Mouse (Mus musculus) lung, embryonic 15.5 days (tissue): ENCODE measurements around the gene Fbxo47. TPM values are rescaled to one million over a fixed set of nuclear protein-coding genes. Genes with fewer than 3 reads are reported as not detected.

Experiments
- ATAC-seq: fragments of 200-750 bp; cut with Nextera tagmentation; 2 replicates; pipeline ENCODE4 v1.8.0; 2017; ENCODE audit warnings: moderate number of reproducible peaks, borderline replicate concordance; ENCODE audit not compliant: low FRiP score, low TSS enrichment; ENCODE audit errors: extremely low read depth
- H3K27ac ChIP-seq: fragments of 300-500 bp; sonication (generic); 2 replicates; pipeline ENCODE4 v1.5.1; 2015; ENCODE audit warnings: moderate library complexity, mild to moderate bottlenecking, inconsistent platforms
- H3K27me3 ChIP-seq: fragments of 300-500 bp; sonication (generic); 2 replicates; pipeline ENCODE4 v1.6.1; 2015; ENCODE audit warnings: inconsistent platforms
- H3K36me3 ChIP-seq: fragments of 300-500 bp; sonication (generic); 2 replicates; pipeline ENCODE4 v1.6.1; 2015; ENCODE audit warnings: inconsistent platforms
- H3K4me1 ChIP-seq: fragments of 300-500 bp; sonication (generic); 2 replicates; pipeline ENCODE4 v1.6.1; 2015; ENCODE audit warnings: inconsistent platforms
- H3K4me2 ChIP-seq: fragments of 300-500 bp; sonication (generic); 2 replicates; pipeline ENCODE4 v1.6.1; 2015; ENCODE audit warnings: inconsistent platforms, mild to moderate bottlenecking, moderate library complexity
- H3K4me3 ChIP-seq: fragments of 300-500 bp; sonication (generic); 2 replicates; pipeline ENCODE4 v1.5.1; 2015; ENCODE audit warnings: mild to moderate bottlenecking, inconsistent platforms
- H3K9ac ChIP-seq: fragments of 300-500 bp; sonication (generic); 2 replicates; pipeline ENCODE4 v1.6.1; 2015; ENCODE audit warnings: inconsistent platforms
- H3K9me3 ChIP-seq: fragments of 300-500 bp; sonication (generic); 2 replicates; pipeline ENCODE4 v1.6.1; 2016; ENCODE audit warnings: inconsistent platforms
- WGBS: fragments of 180-500 bp; shearing (Covaris S2); methylation state at CpG from one replicate; pipeline ENCODE4 v1.1.7; 2015; 5-methylcytosine and 5-hydroxymethylcytosine counted together
- polyA plus RNA-seq: library from polyadenylated mRNA; unstranded; fragments of >200 nt; fragmentation: Nextera tagmentation; extraction: Ambion mirVana; gene quantifications from 2 replicates; pipeline ENCODE4 v1.2.1, GENCODE M21; 2015

The Fbxo47 gene
- polyA plus RNA-seq, 1 experiment from 2014 or later, result 0.64 TPM

- Histone ChIP-seq H3K36me3 (peaks cover 57% of the 10 kb centered on the region), H3K4me3 (no peak overlapping the region), H3K9ac (no peak overlapping the region), H3K27me3 (no peaks in the 10 kb centered on the region), H3K9me3 (no peaks in the 10 kb centered on the region), H3K4me2 (no peak overlapping the region), H3K4me1 (peaks cover 6% of the 10 kb centered on the region; the same call in 1 of the 2 replicates), H3K27ac (no peak overlapping the region)
- 71% methylated on average over 7 of the region's 7 CpGs for WGBS
- ATAC-seq, result no peak
These were observed 57.5 kb downstream of the Fbxo47 start for GRCm38 (mm10) chr11:97826414-97826813.

- Histone ChIP-seq H3K9me3 (no peaks in the 10 kb centered on the region), H3K4me1 (peaks cover 8% of the 10 kb centered on the region), H3K27ac (no peak overlapping the region), H3K4me2 (no peak overlapping the region), H3K4me3 (no peak overlapping the region), H3K36me3 (peaks cover 56% of the 10 kb centered on the region), H3K27me3 (no peaks in the 10 kb centered on the region), H3K9ac (no peak overlapping the region)
- ATAC-seq, result no peak
- 79% methylated on average over 9 of the region's 9 CpGs for WGBS
These were observed 58.0 kb downstream of the Fbxo47 start for GRCm38 (mm10) chr11:97825971-97826370.

GRCm38 (mm10) chr11:97825295-97825694 is 58.7 kb downstream of the Fbxo47 start:
- Histone ChIP-seq H3K27ac (no peak overlapping the region), H3K4me1 (peaks cover 15% of the 10 kb centered on the region), H3K9me3 (no peaks in the 10 kb centered on the region), H3K9ac (no peak overlapping the region), H3K36me3 (peaks cover 60% of the 10 kb centered on the region), H3K27me3 (no peaks in the 10 kb centered on the region), H3K4me2 (no peak overlapping the region), H3K4me3 (no peak overlapping the region)
- no peak for ATAC-seq
- 77% methylated on average over 10 of the region's 10 CpGs for WGBS

- H3K9ac ChIP-seq, result no peak overlapping the region
- 56% methylated on average over 6 of the region's 6 CpGs for WGBS
- peaks cover 60% of the 10 kb centered on the region for H3K36me3 ChIP-seq
- H3K27ac ChIP-seq, result 0 out of 2 replicates have a peak overlapping the region, but pooled peaks have one; percentile 16
- H3K4me3 ChIP-seq, result no peak overlapping the region
- ATAC-seq, result no peak
- no peaks in the 10 kb centered on the region for H3K27me3 ChIP-seq
- peaks cover 17% of the 10 kb centered on the region for H3K4me1 ChIP-seq
- no peak overlapping the region for H3K4me2 ChIP-seq
- no peaks in the 10 kb centered on the region for H3K9me3 ChIP-seq
These were observed 59.1 kb downstream of the Fbxo47 start for GRCm38 (mm10) chr11:97824895-97825294.

GRCm38 (mm10) chr11:97824168-97824567 is 59.8 kb downstream of the Fbxo47 start:
- H3K36me3 ChIP-seq, result peaks cover 59% of the 10 kb centered on the region
- no peak overlapping the region for H3K4me2 ChIP-seq
- WGBS, result 92% methylated on average over 11 of the region's 11 CpGs
- no peak overlapping the region for H3K4me3 ChIP-seq
- no peak overlapping the region for H3K9ac ChIP-seq
- H3K4me1 ChIP-seq, result peaks cover 23% of the 10 kb centered on the region
- H3K27me3 ChIP-seq, result no peaks in the 10 kb centered on the region
- H3K9me3 ChIP-seq, result no peaks in the 10 kb centered on the region
- no peak overlapping the region for H3K27ac ChIP-seq
- no peak for ATAC-seq

DNA sequence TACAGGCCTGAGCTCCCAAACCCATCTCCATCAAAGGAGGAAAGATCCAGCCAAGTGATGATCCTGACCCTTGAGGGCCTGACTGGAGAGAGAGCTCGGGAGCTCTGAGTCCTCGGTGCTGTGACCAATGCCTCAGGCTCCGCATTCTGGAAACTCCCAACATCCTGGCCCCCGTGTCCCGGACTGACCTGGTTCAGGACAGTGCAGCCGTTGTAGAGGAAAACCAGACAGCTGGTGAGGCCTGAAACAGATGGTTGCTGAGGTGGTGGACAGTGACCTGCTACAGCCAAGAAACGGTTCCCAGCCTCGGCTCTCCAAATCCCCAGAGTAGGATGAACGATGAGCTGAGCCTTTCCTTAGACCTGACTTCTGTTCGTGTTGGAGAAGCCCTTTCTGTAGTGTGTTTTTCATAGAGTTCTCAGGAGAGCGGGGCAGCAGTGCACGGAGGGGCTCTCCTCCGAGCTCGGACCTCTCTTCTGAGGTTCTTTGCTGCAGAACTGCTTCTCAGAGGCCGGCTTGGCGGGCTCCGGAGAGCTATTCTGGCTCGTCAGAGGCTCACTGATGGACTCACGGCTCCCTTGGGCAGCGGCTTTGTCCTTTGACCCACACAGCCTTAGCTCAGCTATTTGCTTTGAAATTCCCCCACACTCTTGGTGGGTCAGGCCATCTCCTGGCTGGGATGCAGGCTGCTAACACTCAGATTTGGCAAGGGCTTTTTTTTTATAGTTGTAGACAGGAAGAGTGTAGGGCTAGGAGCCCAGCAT is 60.9 kb downstream of the Fbxo47 start:
- Histone ChIP-seq H3K9ac (no peak overlapping the region), H3K9me3 (no peaks in the 10 kb centered on the region), H3K27ac (no peak overlapping the region), H3K27me3 (no peaks in the 10 kb centered on the region), H3K36me3 (peaks cover 53% of the 10 kb centered on the region), H3K4me3 (no peak overlapping the region), H3K4me1 (peaks cover 34% of the 10 kb centered on the region), H3K4me2 (no peak overlapping the region)
- WGBS, result 77% methylated on average over 20 of the region's 20 CpGs
- ATAC-seq, result no peak

GRCm38 (mm10) chr11:97821401-97822064 is 62.4 kb downstream of the Fbxo47 start:
- no peak overlapping the region for H3K27ac ChIP-seq
- H3K36me3 ChIP-seq, result peaks cover 49% of the 10 kb centered on the region
- no peak overlapping the region for H3K9ac ChIP-seq
- H3K27me3 ChIP-seq, result no peaks in the 10 kb centered on the region
- ATAC-seq, result no peak
- no peaks in the 10 kb centered on the region for H3K9me3 ChIP-seq
- no peak overlapping the region for H3K4me2 ChIP-seq
- peaks cover 49% of the 10 kb centered on the region for H3K4me1 ChIP-seq
- H3K4me3 ChIP-seq, result no peak overlapping the region
- WGBS, result 87% methylated on average over 8 of the region's 8 CpGs

- H3K36me3 ChIP-seq, result peaks cover 49% of the 10 kb centered on the region
- no peaks in the 10 kb centered on the region for H3K9me3 ChIP-seq
- WGBS, result 40% methylated on average over 4 of the region's 4 CpGs
- ATAC-seq, result no peak
- 0 out of 2 replicates have a peak overlapping the region, but pooled peaks have one; percentile 4 for H3K27ac ChIP-seq
- H3K4me1 ChIP-seq, result peaks cover 56% of the 10 kb centered on the region
- no peak overlapping the region for H3K9ac ChIP-seq
- no peak overlapping the region for H3K4me3 ChIP-seq
- no peaks in the 10 kb centered on the region for H3K27me3 ChIP-seq
- H3K4me2 ChIP-seq, result no peak overlapping the region
These were observed 63.1 kb downstream of the Fbxo47 start for GRCm38 (mm10) chr11:97820840-97821239.

- 77% methylated on average over 5 of the region's 5 CpGs for WGBS
These were observed 64.0 kb downstream of the Fbxo47 start for GRCm38 (mm10) chr11:97819923-97820322.

GRCm38 (mm10) chr11:97819102-97819501 is 64.9 kb downstream of the Fbxo47 start:
- Histone ChIP-seq H3K4me3 (no peak overlapping the region), H3K4me2 (no peak overlapping the region), H3K9ac (no peak overlapping the region), H3K9me3 (no peaks in the 10 kb centered on the region), H3K36me3 (peaks cover 47% of the 10 kb centered on the region), H3K27me3 (no peaks in the 10 kb centered on the region), H3K27ac (peak overlapping the region; percentile 79), H3K4me1 (peaks cover 67% of the 10 kb centered on the region)
- no peak for ATAC-seq
- 32% methylated on average over 4 of the region's 4 CpGs for WGBS

More at GRCm38 (mm10) chr11:97819923-97820322, 64.0 kb downstream of the Fbxo47 start:
- H3K9ac ChIP-seq, result no peak overlapping the region
- H3K9me3 ChIP-seq, result no peaks in the 10 kb centered on the region
- H3K4me3 ChIP-seq, result no peak overlapping the region
- H3K4me1 ChIP-seq, result peaks cover 63% of the 10 kb centered on the region
- peaks cover 49% of the 10 kb centered on the region for H3K36me3 ChIP-seq
- H3K27me3 ChIP-seq, result no peaks in the 10 kb centered on the region
- no peak overlapping the region for H3K4me2 ChIP-seq
- no peak for ATAC-seq
- no peak overlapping the region for H3K27ac ChIP-seq

- H3K9me3 ChIP-seq, result no peaks in the 10 kb centered on the region
- no peak overlapping the region; the same call in 1 of the 2 replicates for H3K9ac ChIP-seq
- H3K36me3 ChIP-seq, result peaks cover 48% of the 10 kb centered on the region
- H3K4me2 ChIP-seq, result peak overlapping the region; percentile 12; the same call in 1 of the 2 replicates
- peak overlapping the region; percentile 79 for H3K27ac ChIP-seq
- no peak overlapping the region for H3K4me3 ChIP-seq
- WGBS, result 6% methylated on average over 4 of the region's 4 CpGs
- H3K27me3 ChIP-seq, result no peaks in the 10 kb centered on the region
- H3K4me1 ChIP-seq, result peaks cover 73% of the 10 kb centered on the region
- ATAC-seq, result peak; percentile 68; the same call in 1 of the 2 replicates
These were observed 65.4 kb downstream of the Fbxo47 start for GRCm38 (mm10) chr11:97818571-97818970.

DNA sequence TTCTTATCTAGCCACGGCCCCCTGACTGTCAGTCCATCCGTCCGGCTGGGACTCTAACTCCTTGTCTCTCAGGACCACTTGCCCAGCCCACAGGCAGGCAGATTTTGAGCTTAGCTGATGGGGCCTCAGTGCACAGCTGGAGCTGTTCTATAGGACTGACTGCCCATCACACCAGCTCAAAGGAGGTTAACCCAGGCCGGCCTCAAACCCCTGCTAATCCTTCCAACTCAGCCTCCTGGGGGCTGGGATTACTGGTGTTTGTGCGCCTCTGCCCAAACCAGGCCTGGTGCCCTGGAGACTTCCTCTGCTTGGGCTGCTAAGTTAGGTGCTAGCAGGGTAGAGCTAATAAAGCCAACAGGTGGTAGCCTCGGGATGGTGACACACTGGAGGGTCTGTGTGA is 66.0 kb downstream of the Fbxo47 start:
- 48% methylated on average over 6 of the region's 6 CpGs for WGBS
- H3K4me3 ChIP-seq, result no peak overlapping the region
- H3K27me3 ChIP-seq, result no peaks in the 10 kb centered on the region
- no peaks in the 10 kb centered on the region for H3K9me3 ChIP-seq
- peaks cover 49% of the 10 kb centered on the region for H3K36me3 ChIP-seq
- no peak overlapping the region for H3K4me2 ChIP-seq
- H3K4me1 ChIP-seq, result peaks cover 78% of the 10 kb centered on the region
- peak overlapping the region; percentile 79 for H3K27ac ChIP-seq
- ATAC-seq, result no peak
- no peak overlapping the region for H3K9ac ChIP-seq
